Mouse (Mus musculus) G1E (cell line): ENCODE measurements around the gene Cwc22.

Experiments
- CTCF ChIP-seq: IDR thresholded peaks from 2 replicates; pipeline ENCODE4 v1.5.1; 2012; ENCODE audit warnings: low read depth, low read length, inconsistent platforms, mixed read lengths
- GATA1 ChIP-seq: IDR thresholded peaks from 2 replicates; pipeline ENCODE4 v1.6.1; 2012; ENCODE audit warnings: borderline replicate concordance, low read length, inconsistent platforms, mixed read lengths
- GATA2 ChIP-seq: IDR thresholded peaks from 2 replicates; pipeline ENCODE4 v1.6.1; 2012; ENCODE audit warnings: low read depth, low read length, inconsistent platforms, borderline replicate concordance
- POLR2AphosphoS5 ChIP-seq: IDR thresholded peaks from 2 replicates; pipeline ENCODE4 v1.6.1; 2012; ENCODE audit warnings: low read depth, low read length, inconsistent platforms; ENCODE audit not compliant: insufficient replicate concordance
- TAL1 ChIP-seq: conservative IDR thresholded peaks from 2 replicates; pipeline ENCODE4 v1.6.1; 2012; ENCODE audit warnings: low read depth, low read length, inconsistent platforms, mixed read lengths

- no peak for TF ChIP-seq CTCF
- TF ChIP-seq GATA1 = no peak
- no peak for TF ChIP-seq GATA2
- TF ChIP-seq TAL1 = no peak
- TF ChIP-seq POLR2AphosphoS5 = no peak
These were observed 110.4 kb downstream of the Cwc22 start for GRCm38 (mm10) chr2:77835781-77836180.
